Mouse (Mus musculus) stomach, embryonic 14.5 days (tissue): ENCODE results near the gene Elk3. TPM values are rescaled to one million over a fixed set of nuclear protein-coding genes. Genes with fewer than 3 reads are reported as not detected.

ENCODE experiments used
- ATAC-seq: fragments of 200-750 bp; cut with Nextera tagmentation; 2 replicates; pipeline ENCODE4 v1.8.0; 2017; ENCODE audit warnings: low read depth, moderate TSS enrichment; ENCODE audit not compliant: insufficient number of reproducible peaks, insufficient read depth, low FRiP score
- H3K27ac ChIP-seq: fragments of 300-500 bp; sonication (generic); 2 replicates; pipeline ENCODE4 v1.5.1; 2014; ENCODE audit warnings: mild to moderate bottlenecking, low read length, moderate library complexity, mixed read lengths
- H3K27me3 ChIP-seq: fragments of 300-500 bp; sonication (generic); 2 replicates; pipeline ENCODE4 v1.6.1; 2014; ENCODE audit warnings: low read length, control low read depth, mixed read lengths; ENCODE audit not compliant: control insufficient read depth, insufficient read depth
- H3K36me3 ChIP-seq: fragments of 300-500 bp; sonication (generic); 2 replicates; pipeline ENCODE4 v1.6.1; 2014; ENCODE audit warnings: mild to moderate bottlenecking, control low read depth, low read length, moderate library complexity, mixed read lengths; ENCODE audit not compliant: control insufficient read depth, insufficient read depth
- H3K4me1 ChIP-seq: fragments of 300-500 bp; sonication (generic); 2 replicates; pipeline ENCODE4 v1.6.1; 2014; ENCODE audit warnings: low read length, control low read depth, mixed read lengths; ENCODE audit not compliant: control insufficient read depth, insufficient read depth
- H3K4me2 ChIP-seq: fragments of 300-500 bp; sonication (generic); replicated peaks from 2 replicates; pipeline ENCODE4 v1.6.1; 2014; ENCODE audit warnings: low read depth, low read length, control low read depth
- H3K4me3 ChIP-seq: fragments of 300-500 bp; sonication (generic); 2 replicates; pipeline ENCODE4 v1.5.1; 2014; ENCODE audit warnings: low read depth, low read length, control low read depth
- H3K9ac ChIP-seq: fragments of 300-500 bp; sonication (generic); replicated peaks from 2 replicates; pipeline ENCODE4 v1.6.1; 2014; ENCODE audit warnings: low read depth, mild to moderate bottlenecking, control low read depth, low read length, moderate library complexity, mixed read lengths
- H3K9me3 ChIP-seq: fragments of 300-500 bp; sonication (generic); 2 replicates; pipeline ENCODE4 v1.6.1; 2016; ENCODE audit warnings: low read depth, low read length, control low read depth; ENCODE audit not compliant: control insufficient read depth
- WGBS: fragments of 180-500 bp; shearing (Covaris S2); extraction: QIAGEN DNeasy Blood & Tissue Kit; methylation state at CpG from one replicate; pipeline ENCODE4 v1.1.7; 2014; 5-methylcytosine and 5-hydroxymethylcytosine counted together
- polyA plus RNA-seq: library from polyadenylated mRNA; unstranded; fragments of >200 nt; fragmentation: Nextera tagmentation; extraction: Ambion mirVana; gene quantifications from 2 replicates; pipeline ENCODE4 v1.2.1, GENCODE M21; 2014

Elk3 gene
- polyA plus RNA-seq, 1 experiment from 2014 or later = 36.6 TPM

GRCm38 (mm10) chr10:93325804-93326740 lies 15.1 kb upstream of the Elk3 start:
- Histone ChIP-seq H3K9ac (no peak overlapping the region), H3K4me3 (no peak overlapping the region), H3K4me2 (no peak overlapping the region), H3K27me3 (no peaks in the 10 kb centered on the region), H3K36me3 (no peaks in the 10 kb centered on the region), H3K9me3 (no peaks in the 10 kb centered on the region), H3K27ac (no peak overlapping the region), H3K4me1 (no peaks in the 10 kb centered on the region)
- ATAC-seq = peak; percentile 71; the same call in 1 of the 2 replicates
- 62% methylated on average over 12 of the region's 12 CpGs for WGBS

- Histone ChIP-seq H3K36me3 (no peaks in the 10 kb centered on the region), H3K4me2 (no peak overlapping the region), H3K27me3 (no peaks in the 10 kb centered on the region), H3K9ac (no peak overlapping the region), H3K4me1 (no peaks in the 10 kb centered on the region), H3K27ac (no peak overlapping the region), H3K9me3 (no peaks in the 10 kb centered on the region), H3K4me3 (no peak overlapping the region)
- ATAC-seq = no peak
- 59% methylated on average over 3 of the region's 3 CpGs for WGBS
Observed at GRCm38 (mm10) chr10:93325369-93325768, 14.4 kb upstream of the Elk3 start.

- 97% methylated on average over 2 of the region's 2 CpGs for WGBS
Observed at GRCm38 (mm10) chr10:93324438-93324837, 13.5 kb upstream of the Elk3 start.

GRCm38 (mm10) chr10:93323659-93324058 lies 12.7 kb upstream of the Elk3 start:
- H3K4me3 ChIP-seq = no peak overlapping the region
- no peak overlapping the region for H3K4me2 ChIP-seq
- no peak overlapping the region for H3K9ac ChIP-seq
- no peaks in the 10 kb centered on the region for H3K4me1 ChIP-seq
- ATAC-seq = no peak
- no peaks in the 10 kb centered on the region for H3K36me3 ChIP-seq
- H3K9me3 ChIP-seq = no peaks in the 10 kb centered on the region
- H3K27ac ChIP-seq = no peak overlapping the region
- H3K27me3 ChIP-seq = no peaks in the 10 kb centered on the region
- 95% methylated on average over 2 of the region's 2 CpGs for WGBS

More at GRCm38 (mm10) chr10:93324438-93324837, 13.5 kb upstream of the Elk3 start:
- H3K4me3 ChIP-seq = no peak overlapping the region
- no peak overlapping the region for H3K4me2 ChIP-seq
- H3K36me3 ChIP-seq = no peaks in the 10 kb centered on the region
- no peaks in the 10 kb centered on the region for H3K4me1 ChIP-seq
- no peak for ATAC-seq
- H3K9ac ChIP-seq = no peak overlapping the region
- no peaks in the 10 kb centered on the region for H3K9me3 ChIP-seq
- no peak overlapping the region for H3K27ac ChIP-seq
- H3K27me3 ChIP-seq = no peaks in the 10 kb centered on the region

- H3K27ac ChIP-seq = no peak overlapping the region
- H3K9ac ChIP-seq = no peak overlapping the region
- no peaks in the 10 kb centered on the region for H3K36me3 ChIP-seq
- H3K4me2 ChIP-seq = no peak overlapping the region
- no peaks in the 10 kb centered on the region for H3K27me3 ChIP-seq
- H3K4me1 ChIP-seq = no peaks in the 10 kb centered on the region
- ATAC-seq = no peak
- no peak overlapping the region for H3K4me3 ChIP-seq
- no peaks in the 10 kb centered on the region for H3K9me3 ChIP-seq
Observed at GRCm38 (mm10) chr10:93321763-93322162, 10.8 kb upstream of the Elk3 start.

GRCm38 (mm10) chr10:93320148-93320547 lies 9.2 kb upstream of the Elk3 start:
- Histone ChIP-seq H3K36me3 (no peaks in the 10 kb centered on the region), H3K4me3 (no peak overlapping the region), H3K4me2 (no peak overlapping the region), H3K9ac (no peak overlapping the region), H3K27me3 (no peaks in the 10 kb centered on the region), H3K9me3 (no peaks in the 10 kb centered on the region), H3K27ac (no peak overlapping the region), H3K4me1 (no peaks in the 10 kb centered on the region)
- 75% methylated on average over 4 of the region's 4 CpGs for WGBS
- no peak for ATAC-seq

GRCm38 (mm10) chr10:93319526-93320063 lies 8.7 kb upstream of the Elk3 start:
- 77% methylated on average over 7 of the region's 7 CpGs for WGBS
- no peak overlapping the region for H3K4me3 ChIP-seq
- no peak for ATAC-seq
- H3K9me3 ChIP-seq = no peaks in the 10 kb centered on the region
- no peak overlapping the region for H3K4me2 ChIP-seq
- H3K27me3 ChIP-seq = no peaks in the 10 kb centered on the region
- no peaks in the 10 kb centered on the region for H3K36me3 ChIP-seq
- no peak overlapping the region for H3K9ac ChIP-seq
- H3K4me1 ChIP-seq = no peaks in the 10 kb centered on the region
- H3K27ac ChIP-seq = no peak overlapping the region

GRCm38 (mm10) chr10:93316909-93317308 lies 6.0 kb upstream of the Elk3 start:
- H3K4me3 ChIP-seq = no peak overlapping the region
- ATAC-seq = no peak
- no peaks in the 10 kb centered on the region for H3K36me3 ChIP-seq
- 39% methylated on average over 6 of the region's 6 CpGs for WGBS
- no peak overlapping the region for H3K9ac ChIP-seq
- H3K27ac ChIP-seq = no peak overlapping the region
- H3K27me3 ChIP-seq = no peaks in the 10 kb centered on the region
- no peak overlapping the region for H3K4me2 ChIP-seq
- H3K9me3 ChIP-seq = no peaks in the 10 kb centered on the region
- no peaks in the 10 kb centered on the region for H3K4me1 ChIP-seq
